Mouse (Mus musculus) intestine, embryonic 16.5 days (tissue): Measurements from ENCODE around the gene Csrp3. TPM values are rescaled to one million over a fixed set of nuclear protein-coding genes. Genes with fewer than 3 reads are reported as not detected.

Experiments used
- ATAC-seq: fragments of 200-750 bp; cut with Nextera tagmentation; 2 replicates; pipeline ENCODE4 v1.8.0; 2017; ENCODE audit warnings: moderate TSS enrichment, moderate library complexity
- H3K27ac ChIP-seq: fragments of 300-500 bp; sonication (generic); 2 replicates; pipeline ENCODE4 v1.5.1; 2014; ENCODE audit warnings: mild to moderate bottlenecking, low read length
- H3K27me3 ChIP-seq: fragments of 300-500 bp; sonication (generic); replicated peaks from 2 replicates; pipeline ENCODE4 v1.6.1; 2014; ENCODE audit warnings: low read length, control low read depth, mixed read lengths; ENCODE audit not compliant: control insufficient read depth, insufficient read depth
- H3K36me3 ChIP-seq: fragments of 300-500 bp; sonication (generic); 2 replicates; pipeline ENCODE4 v1.6.1; 2014; ENCODE audit warnings: low read length, control low read depth; ENCODE audit not compliant: control insufficient read depth, insufficient read depth
- H3K4me1 ChIP-seq: fragments of 300-500 bp; sonication (generic); 2 replicates; pipeline ENCODE4 v1.6.1; 2014; ENCODE audit warnings: low read length, control low read depth, mixed read lengths; ENCODE audit not compliant: control insufficient read depth, insufficient read depth
- H3K4me2 ChIP-seq: fragments of 300-500 bp; sonication (generic); 2 replicates; pipeline ENCODE4 v1.6.1; 2014; ENCODE audit warnings: low read depth, low read length, control low read depth
- H3K4me3 ChIP-seq: fragments of 300-500 bp; sonication (generic); 2 replicates; pipeline ENCODE4 v1.5.1; 2014; ENCODE audit warnings: mild to moderate bottlenecking, low read length
- H3K9ac ChIP-seq: fragments of 300-500 bp; sonication (generic); 2 replicates; pipeline ENCODE4 v1.6.1; 2014; ENCODE audit warnings: low read depth, low read length
- H3K9me3 ChIP-seq: fragments of 300-500 bp; sonication (generic); 2 replicates; pipeline ENCODE4 v1.6.1; 2016; ENCODE audit warnings: low read length, control low read depth; ENCODE audit not compliant: control insufficient read depth
- WGBS: fragments of 180-500 bp; shearing (Covaris S2); extraction: QIAGEN DNeasy Blood & Tissue Kit; methylation state at CpG from one replicate; pipeline ENCODE4 v1.1.7; 2014; 5-methylcytosine and 5-hydroxymethylcytosine counted together
- polyA plus RNA-seq: library from polyadenylated mRNA; unstranded; fragments of >200 nt; fragmentation: Nextera tagmentation; extraction: Ambion mirVana; gene quantifications from 2 replicates; pipeline ENCODE4 v1.2.1, GENCODE M21; 2015

Gene Csrp3
- polyA plus RNA-seq, 1 experiment from 2014 or later: 2.1 TPM

- no peaks in the 10 kb centered on the region for H3K27me3 ChIP-seq
- H3K4me1 ChIP-seq: no peaks in the 10 kb centered on the region
- no peak overlapping the region for H3K9ac ChIP-seq
- peaks cover 19% of the 10 kb centered on the region for H3K36me3 ChIP-seq
- 93% methylated on average over 3 of the region's 3 CpGs for WGBS
- H3K27ac ChIP-seq: no peak overlapping the region
- H3K4me2 ChIP-seq: no peak overlapping the region
- ATAC-seq: no peak
- H3K4me3 ChIP-seq: no peak overlapping the region
- no peaks in the 10 kb centered on the region for H3K9me3 ChIP-seq
These were observed 24.2 kb downstream of the Csrp3 start for GRCm38 (mm10) chr7:48823621-48824020.

DNA sequence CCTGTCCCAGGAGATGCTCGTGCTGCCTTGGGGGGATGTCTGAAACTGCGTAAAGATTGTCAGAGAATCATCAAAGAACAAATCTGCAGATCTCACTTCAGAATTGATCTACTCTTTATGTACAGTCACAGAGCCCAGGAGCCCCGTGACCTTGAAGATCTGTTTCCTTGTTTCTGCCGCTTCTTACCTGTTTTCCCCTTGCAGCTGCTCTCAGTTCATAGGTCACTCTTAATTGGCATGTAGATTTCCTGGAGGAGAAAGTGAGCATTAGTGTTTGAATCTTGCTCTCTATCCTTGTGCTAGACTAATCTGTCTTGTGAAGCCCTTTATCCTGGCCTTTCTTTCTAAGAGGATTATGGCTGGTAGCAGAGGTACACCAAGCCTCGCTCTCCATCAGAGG lies 26.2 kb downstream of the Csrp3 start:
- Histone ChIP-seq H3K4me1 (no peaks in the 10 kb centered on the region), H3K4me2 (no peak overlapping the region), H3K36me3 (peaks cover 16% of the 10 kb centered on the region), H3K4me3 (no peak overlapping the region), H3K27ac (0 out of 2 replicates have a peak overlapping the region, but pooled peaks have one; percentile 34), H3K27me3 (no peaks in the 10 kb centered on the region), H3K9me3 (no peaks in the 10 kb centered on the region), H3K9ac (no peak overlapping the region)
- WGBS: 75% methylated on average over 5 of the region's 5 CpGs
- peak; percentile 74 for ATAC-seq

DNA sequence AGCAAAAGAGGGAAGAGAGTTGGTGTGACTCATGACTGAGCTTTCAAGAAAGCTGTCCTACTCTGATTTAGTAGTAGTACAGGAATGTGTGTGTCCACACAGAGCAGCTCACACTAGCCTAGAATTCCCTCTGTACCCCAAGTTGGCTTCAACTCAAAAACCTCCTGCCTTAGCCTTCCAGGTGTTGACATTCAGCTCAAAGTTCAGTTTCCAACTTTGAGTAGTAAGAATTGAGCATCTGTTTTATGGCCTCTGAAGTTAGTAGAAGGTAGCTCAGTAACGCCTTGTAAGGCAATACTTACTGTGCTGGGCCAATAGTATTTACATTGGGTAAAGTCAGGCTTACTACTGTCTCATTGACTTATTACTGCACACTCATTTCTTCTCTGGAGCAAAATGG lies 34.2 kb downstream of the Csrp3 start:
- H3K9ac ChIP-seq: no peak overlapping the region
- no peak overlapping the region for H3K4me3 ChIP-seq
- peaks cover 7% of the 10 kb centered on the region for H3K4me1 ChIP-seq
- ATAC-seq: peak; percentile 93
- peak overlapping the region; percentile 83 for H3K27ac ChIP-seq
- H3K36me3 ChIP-seq: no peaks in the 10 kb centered on the region
- no peaks in the 10 kb centered on the region for H3K27me3 ChIP-seq
- no peaks in the 10 kb centered on the region for H3K9me3 ChIP-seq
- WGBS: 33% methylated on average over 1 of the region's 1 CpGs
- no peak overlapping the region for H3K4me2 ChIP-seq

- Histone ChIP-seq H3K9me3 (no peaks in the 10 kb centered on the region), H3K36me3 (no peaks in the 10 kb centered on the region), H3K27ac (no peak overlapping the region), H3K4me2 (no peak overlapping the region), H3K4me1 (peaks cover 7% of the 10 kb centered on the region), H3K4me3 (no peak overlapping the region), H3K27me3 (no peaks in the 10 kb centered on the region), H3K9ac (no peak overlapping the region)
- no peak for ATAC-seq
These were observed 35.5 kb downstream of the Csrp3 start for GRCm38 (mm10) chr7:48812358-48812757.

DNA sequence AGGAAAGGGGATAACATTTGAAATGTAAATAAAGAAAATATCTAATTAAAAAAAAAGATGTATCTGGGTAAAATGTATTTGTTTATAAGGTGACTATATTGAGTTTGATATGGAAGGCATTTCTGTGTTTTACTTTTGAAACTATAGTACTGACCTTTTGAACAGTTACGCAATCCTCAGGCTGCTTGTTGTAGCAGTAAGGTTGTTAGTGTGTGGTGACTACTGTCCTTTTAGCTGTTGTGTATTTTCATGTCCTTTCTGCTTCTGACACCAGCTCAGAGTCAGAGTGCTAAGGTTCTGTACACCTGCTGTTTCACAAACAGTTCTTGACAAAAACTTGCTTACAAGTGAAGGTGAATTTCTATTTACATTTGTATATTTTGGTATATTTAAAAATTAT lies 37.2 kb downstream of the Csrp3 start:
- Histone ChIP-seq H3K27ac (no peak overlapping the region), H3K4me2 (no peak overlapping the region), H3K27me3 (no peaks in the 10 kb centered on the region), H3K4me1 (peaks cover 7% of the 10 kb centered on the region), H3K36me3 (0 out of 2 replicates have a peak, but pooled peaks cover 3% of the 10 kb centered on the region), H3K9me3 (no peaks in the 10 kb centered on the region), H3K9ac (no peak overlapping the region), H3K4me3 (no peak overlapping the region)
- WGBS: 95% methylated on average over 1 of the region's 1 CpGs
- ATAC-seq: no peak

- 83% methylated on average over 4 of the region's 4 CpGs for WGBS
- H3K9me3 ChIP-seq: no peaks in the 10 kb centered on the region
- no peak overlapping the region for H3K4me3 ChIP-seq
- ATAC-seq: no peak
- no peak overlapping the region for H3K9ac ChIP-seq
- H3K36me3 ChIP-seq: 0 out of 2 replicates have a peak, but pooled peaks cover 6% of the 10 kb centered on the region
- H3K27ac ChIP-seq: no peak overlapping the region
- no peaks in the 10 kb centered on the region for H3K4me1 ChIP-seq
- H3K4me2 ChIP-seq: no peak overlapping the region
- no peaks in the 10 kb centered on the region for H3K27me3 ChIP-seq
These were observed 41.2 kb downstream of the Csrp3 start for GRCm38 (mm10) chr7:48806587-48806986.

DNA sequence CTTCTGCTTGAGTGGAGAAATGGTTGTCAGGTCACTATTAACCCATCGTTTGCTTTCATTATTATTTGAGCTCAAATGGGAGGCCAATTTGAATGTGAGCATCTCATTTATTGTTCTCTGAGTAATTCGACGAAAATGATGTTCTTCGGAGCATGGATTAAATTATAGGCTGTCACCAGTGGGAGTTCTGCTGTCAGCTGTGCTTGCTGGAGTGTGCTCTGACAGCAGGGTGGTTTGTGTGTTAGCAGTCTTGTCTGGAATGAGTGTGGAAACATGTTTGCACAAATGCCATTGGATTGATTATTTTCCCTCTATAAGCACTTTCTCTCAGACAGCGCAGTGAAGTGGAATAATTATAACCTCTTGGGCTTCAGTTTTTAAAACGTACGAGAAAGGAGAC lies 44.5 kb downstream of the Csrp3 start:
- no peaks in the 10 kb centered on the region for H3K27me3 ChIP-seq
- no peak overlapping the region for H3K27ac ChIP-seq
- H3K4me3 ChIP-seq: no peak overlapping the region
- H3K36me3 ChIP-seq: peaks cover 6% of the 10 kb centered on the region; the same call in 1 of the 2 replicates
- no peak overlapping the region for H3K4me2 ChIP-seq
- ATAC-seq: no peak
- H3K9ac ChIP-seq: no peak overlapping the region
- H3K4me1 ChIP-seq: no peaks in the 10 kb centered on the region
- no peaks in the 10 kb centered on the region for H3K9me3 ChIP-seq
- WGBS: 90% methylated on average over 7 of the region's 7 CpGs

DNA sequence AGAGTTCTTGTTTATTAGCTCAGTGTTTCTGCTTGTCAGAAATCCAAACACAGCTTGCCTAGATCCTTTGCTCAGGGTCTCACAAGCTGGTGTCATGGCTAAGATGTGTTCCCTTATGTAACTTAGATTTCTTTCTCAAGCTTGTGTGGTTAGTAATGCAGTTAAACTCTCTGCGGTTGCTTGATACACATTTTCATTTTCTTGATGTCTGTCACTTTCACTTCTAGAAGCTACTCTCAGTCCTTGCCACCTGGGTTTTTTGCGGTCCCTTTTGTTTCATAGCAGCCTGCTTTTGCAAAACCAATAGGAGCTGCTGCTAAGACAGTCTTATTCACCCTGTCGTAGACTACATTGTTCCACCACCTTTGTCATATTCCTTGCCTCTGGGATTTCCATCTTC lies 52.7 kb downstream of the Csrp3 start:
- no peak for ATAC-seq
- Histone ChIP-seq H3K9ac (no peak overlapping the region), H3K4me1 (no peaks in the 10 kb centered on the region), H3K27ac (no peak overlapping the region), H3K27me3 (no peaks in the 10 kb centered on the region), H3K4me3 (no peak overlapping the region), H3K4me2 (no peak overlapping the region), H3K9me3 (no peaks in the 10 kb centered on the region), H3K36me3 (no peaks in the 10 kb centered on the region)
- WGBS: 76% methylated on average over 3 of the region's 3 CpGs

GRCm38 (mm10) chr7:48791412-48791811 lies 56.4 kb downstream of the Csrp3 start:
- 81% methylated on average over 3 of the region's 3 CpGs for WGBS
- Histone ChIP-seq H3K9ac (no peak overlapping the region), H3K9me3 (no peaks in the 10 kb centered on the region), H3K4me3 (no peak overlapping the region), H3K4me1 (no peaks in the 10 kb centered on the region; the same call in 1 of the 2 replicates), H3K27ac (no peak overlapping the region), H3K4me2 (no peak overlapping the region), H3K27me3 (no peaks in the 10 kb centered on the region), H3K36me3 (no peaks in the 10 kb centered on the region)
- ATAC-seq: no peak

GRCm38 (mm10) chr7:48790117-48790516 lies 57.7 kb downstream of the Csrp3 start:
- 56% methylated on average over 4 of the region's 4 CpGs for WGBS
- no peaks in the 10 kb centered on the region for H3K36me3 ChIP-seq
- H3K9me3 ChIP-seq: no peaks in the 10 kb centered on the region
- H3K4me2 ChIP-seq: peak overlapping the region; percentile 81
- H3K4me1 ChIP-seq: no peaks in the 10 kb centered on the region; the same call in 1 of the 2 replicates
- no peak for ATAC-seq
- H3K9ac ChIP-seq: no peak overlapping the region
- H3K27ac ChIP-seq: 0 out of 2 replicates have a peak overlapping the region, but pooled peaks have one; percentile 24
- peak overlapping the region; percentile 5 for H3K4me3 ChIP-seq
- H3K27me3 ChIP-seq: no peaks in the 10 kb centered on the region
